Mouse (Mus musculus): ENCODE data around the gene Cpt1b.

Gene Cpt1b

DNA sequence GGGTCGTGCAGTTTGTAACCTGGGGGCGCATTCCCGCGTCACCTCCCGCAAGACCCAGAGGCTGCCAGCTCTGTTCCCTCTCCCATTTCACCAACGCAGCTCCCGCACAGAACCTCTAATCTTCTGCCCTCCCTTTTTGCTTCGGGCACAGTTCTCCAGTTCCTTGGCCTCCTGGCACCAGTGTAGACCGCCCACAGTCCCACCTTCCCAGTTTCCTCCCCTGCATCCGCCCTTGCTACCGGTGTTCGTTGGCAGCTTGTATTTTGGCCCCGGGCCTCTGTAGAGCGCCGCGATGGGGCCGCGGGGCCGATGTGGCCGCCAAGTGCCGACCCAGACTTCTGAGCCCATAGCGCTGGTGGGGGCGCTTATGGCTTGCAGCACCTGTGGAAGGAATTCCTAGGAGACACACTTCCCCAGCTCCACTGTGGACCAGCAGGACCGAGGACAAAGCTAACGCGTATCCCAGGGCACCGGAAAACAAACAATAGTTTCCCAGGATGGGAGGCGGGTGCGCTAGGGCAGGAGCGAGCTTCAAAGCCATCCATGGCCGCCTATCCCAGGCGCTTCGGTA, 46.7 kb downstream of the Cpt1b start, which contains the start of gene Odf3b:
Gene Odf3b (minus strand): TSS at position 452 of the 571 bp plus-strand sequence.
- no peak for DNase-seq (ENCODE audit: low spot score)

DNA sequence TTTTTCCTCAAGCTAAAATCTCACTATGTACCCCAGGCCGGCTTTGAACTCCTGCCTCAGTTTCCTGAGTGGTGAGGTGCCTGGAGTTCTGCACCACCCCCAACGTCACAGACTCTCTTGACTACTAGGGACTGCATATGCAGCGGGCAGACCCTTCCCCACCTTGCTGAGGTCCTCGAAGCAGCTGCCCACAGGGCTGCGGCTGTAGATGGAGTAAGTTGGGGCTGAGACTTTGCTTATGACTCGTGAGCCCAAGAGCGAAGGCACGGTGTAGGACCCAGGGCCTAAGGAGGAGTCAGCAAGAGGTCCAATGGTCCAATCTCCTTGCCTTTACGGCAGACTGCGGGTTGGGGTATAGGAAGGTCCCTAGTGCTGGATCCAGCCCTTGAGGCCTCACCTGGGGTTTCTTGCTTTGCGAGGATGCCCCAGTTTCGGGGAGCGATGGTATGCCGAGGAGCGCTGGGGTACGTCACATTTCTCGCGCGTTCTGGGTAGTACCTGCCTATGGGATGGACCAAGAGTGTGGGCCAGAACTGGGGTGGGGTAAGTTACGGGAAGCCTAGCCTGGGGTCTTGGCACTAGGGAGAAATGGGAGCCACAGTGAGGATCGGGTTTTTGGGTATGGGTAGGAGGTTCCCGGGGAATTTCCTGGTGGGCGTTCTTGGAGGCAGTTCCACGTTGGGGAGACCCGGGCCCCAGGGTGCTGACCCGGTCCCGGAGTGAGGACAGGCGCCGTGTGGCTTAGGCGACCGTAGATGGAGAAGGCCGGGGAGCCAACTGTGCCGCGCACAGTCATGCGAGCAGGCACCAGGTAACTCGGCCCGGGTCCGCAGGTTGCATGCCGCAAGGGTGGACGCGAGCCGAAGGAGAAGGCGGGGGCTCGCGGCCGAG, 47.5 kb downstream of the Cpt1b start:
- no peak for DNase-seq (ENCODE audit: low spot score)

DNA sequence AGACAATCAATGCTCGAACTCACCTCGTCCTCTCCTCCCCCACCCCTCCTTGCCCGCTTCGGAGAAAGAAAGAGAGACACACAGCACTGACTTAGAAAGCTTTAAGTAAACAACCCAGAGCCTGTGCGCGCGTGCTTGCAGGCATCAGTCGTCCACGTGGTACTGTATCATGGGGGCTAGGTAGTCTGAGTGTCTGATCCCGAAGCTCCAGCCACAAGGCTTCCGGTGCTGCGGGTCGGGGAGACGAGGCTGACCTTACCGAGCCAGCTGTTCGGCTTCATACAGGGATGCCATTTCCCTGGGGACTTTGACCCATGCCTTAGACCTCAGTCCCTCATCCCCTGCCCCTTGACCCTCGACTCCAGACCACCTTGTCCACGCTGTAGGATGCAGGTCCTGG, 48.3 kb downstream of the Cpt1b start:
- no peak for DNase-seq (ENCODE audit: low spot score)

DNA sequence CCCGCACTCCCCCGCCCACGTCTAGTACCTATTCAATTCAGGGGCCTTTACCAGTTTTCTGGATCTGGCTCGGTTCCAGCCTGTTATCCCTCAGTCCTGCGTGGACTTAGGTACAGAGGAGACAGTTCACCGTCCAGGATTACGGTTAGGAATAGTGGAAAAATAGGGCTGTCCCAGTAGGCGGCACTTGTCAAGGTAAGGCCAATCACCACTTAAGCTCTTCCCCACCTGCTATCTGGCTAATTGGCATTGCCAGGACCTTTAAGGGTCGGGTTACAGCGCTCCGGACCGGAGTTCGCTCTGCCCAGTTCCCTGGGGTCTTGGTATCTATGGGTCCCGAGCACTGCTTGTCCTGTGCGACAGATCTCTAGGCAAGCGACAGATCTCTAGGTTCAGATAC, 48.7 kb downstream of the Cpt1b start, which contains the start of gene Tymp:
Gene Tymp (minus strand): TSS at position 83 of the 400 bp plus-strand sequence.
- DNase-seq (ENCODE audit: low spot score): no peak

DNA sequence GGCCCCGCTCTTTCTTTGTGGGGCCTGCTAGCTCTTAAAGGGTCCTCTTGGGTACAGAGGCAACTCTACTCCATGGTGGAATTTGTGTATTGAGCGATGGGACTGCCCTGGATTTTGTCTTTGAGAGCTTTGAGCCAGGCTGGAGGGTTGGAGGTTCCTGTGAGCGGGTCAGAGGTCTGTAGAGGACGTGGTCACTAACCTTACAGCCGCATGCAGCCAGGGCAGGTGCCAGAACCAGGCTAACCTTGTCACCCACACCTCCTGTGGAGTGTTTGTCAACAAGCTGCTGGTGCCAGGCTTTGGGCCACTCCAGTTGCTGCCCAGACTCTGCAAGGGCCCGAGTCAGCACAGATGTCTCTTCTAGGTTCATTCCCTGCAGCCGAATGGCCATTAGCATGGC, 49.6 kb downstream of the Cpt1b start:
- DNase-seq (ENCODE audit: low spot score): no peak

DNA sequence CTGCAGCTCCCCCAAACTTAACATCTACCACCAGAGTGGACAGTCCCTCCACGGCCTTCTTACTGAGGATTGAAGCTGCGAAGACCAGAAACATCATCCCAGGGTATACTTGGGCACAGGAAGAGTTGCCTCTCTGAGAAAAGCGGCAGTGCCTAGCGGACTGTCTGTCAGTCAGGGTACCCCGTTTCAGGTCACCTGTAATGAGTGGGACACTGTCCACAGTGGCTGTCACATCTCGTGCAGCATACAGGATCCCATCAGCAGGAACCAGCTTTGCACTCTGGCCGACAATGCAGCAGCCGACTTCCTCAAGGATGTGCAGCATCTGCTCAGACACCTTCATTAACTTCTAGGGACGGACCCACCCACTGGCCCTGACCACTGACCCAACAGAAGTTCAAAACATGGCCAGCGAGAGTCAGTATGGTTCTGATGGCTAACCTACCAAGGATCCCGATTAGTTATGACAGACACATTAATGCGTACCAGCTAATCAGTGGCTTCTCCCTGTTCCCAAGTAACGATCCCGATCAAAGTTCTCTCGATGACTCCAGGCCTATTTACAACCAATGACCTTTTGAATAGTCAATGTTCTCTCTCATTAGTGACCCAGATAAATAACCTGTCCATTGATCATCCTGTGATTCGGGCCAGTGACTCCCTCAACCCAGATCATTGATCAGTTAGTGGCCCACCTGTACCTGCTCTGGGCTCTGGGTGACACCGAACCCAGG, 50.7 kb downstream of the Cpt1b start:
- DNase-seq (ENCODE audit: low spot score): no peak

DNA sequence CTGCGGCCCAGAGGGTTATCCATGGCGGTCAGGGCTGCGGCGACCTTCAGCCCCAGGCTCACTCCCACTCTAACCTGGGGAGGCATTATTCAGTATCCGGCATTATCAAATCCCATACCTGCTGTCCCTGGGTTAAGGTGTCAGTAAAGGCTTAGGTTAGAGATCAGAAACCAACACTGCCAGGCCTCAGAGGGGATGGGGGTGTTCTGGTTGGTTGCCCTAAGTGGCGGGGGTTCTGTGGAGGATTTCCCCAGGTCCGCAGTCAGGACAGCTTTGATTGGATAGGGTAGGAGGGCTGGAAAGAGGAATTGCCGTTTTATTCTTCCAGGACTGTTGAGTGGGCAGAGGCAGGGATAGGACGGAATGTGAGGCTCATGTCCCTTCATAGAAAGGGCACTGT, 51.3 kb downstream of the Cpt1b start:
- no peak for DNase-seq (ENCODE audit: low spot score)

DNA sequence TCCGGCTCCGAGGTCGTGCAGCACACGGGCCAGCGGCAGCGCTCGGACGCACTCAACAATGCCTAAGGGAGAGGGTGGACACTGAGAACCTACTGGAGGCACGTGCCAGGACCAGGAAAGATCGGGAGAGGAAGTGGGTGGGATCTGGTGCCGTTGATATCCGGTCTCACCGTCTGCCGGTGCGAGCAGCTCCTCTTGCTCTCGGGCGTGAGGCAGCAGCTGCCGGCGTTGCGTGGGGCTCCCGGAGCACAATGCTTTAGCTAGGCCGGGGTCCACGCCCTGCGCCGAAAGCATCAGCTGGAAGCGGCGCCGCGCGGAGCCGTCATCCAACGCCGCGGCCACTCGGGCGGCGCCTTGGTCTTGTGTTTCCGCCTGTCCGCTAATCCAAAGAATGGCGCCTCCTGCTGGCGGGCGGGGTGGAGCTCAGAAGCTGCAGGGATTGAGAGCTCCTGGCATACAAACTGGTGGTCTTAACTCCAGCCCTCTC, 51.9 kb downstream of the Cpt1b start, which contains the start of gene Sco2:
Gene Sco2 (minus strand): TSS at position 85 of the 487 bp plus-strand sequence.
- peak; percentile 94 for DNase-seq (ENCODE audit: low spot score)

DNA sequence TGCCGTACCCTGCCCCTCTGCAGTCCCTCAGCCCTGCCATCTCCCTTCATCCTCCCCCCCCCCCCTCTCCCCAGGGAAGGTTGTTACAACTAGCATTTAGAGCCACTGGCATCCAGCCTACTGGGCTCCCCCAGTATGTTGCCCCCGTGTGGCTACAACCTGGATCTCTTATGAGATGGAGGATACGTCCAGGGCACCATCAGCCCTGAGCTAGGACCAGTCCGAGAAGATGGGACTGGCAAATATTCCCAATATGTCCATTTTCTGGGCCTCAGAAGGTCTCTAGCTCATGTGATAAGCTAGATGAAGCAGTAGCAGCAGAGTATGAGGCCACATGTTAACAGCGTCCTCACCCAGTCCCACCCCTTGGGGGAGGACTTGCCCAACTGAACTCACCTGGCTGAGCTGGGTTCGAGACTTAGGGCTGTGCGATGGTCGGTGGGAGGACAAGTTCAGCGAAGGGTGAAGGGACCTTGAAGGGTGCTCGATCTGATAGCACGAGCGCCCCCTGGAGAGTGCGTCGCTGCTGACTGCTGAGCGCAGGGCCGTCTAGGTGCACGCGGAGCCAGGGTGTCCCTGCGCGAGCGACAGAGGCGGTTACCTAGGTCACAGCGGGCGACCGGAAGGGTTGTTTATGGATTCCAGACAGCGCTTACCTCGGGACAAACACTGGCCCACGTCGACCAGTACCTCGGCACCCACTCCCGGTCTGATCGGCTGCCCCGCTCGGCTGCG, 52.5 kb downstream of the Cpt1b start:
- DNase-seq (ENCODE audit: low spot score): peak; percentile 74

DNA sequence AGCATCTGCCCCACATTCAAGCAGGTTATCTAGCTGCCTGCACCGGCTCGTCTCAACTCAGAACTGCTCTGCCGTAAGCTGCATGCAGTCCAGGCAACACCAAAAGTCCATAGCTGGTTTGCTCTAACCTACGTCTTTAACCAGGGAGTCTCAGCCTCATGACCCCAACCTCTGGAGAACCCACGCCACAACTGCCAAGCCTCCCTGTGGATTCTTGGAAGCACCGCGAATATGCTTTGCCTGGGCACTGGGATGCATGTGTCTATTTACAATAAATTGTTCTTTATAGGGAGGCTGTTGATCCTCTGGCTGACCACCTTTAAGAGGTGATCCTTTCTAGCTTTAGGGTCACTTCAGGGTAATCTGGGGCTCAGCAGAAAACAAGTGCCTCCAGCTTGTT, 53.1 kb downstream of the Cpt1b start:
- no peak for DNase-seq (ENCODE audit: low spot score)

DNA sequence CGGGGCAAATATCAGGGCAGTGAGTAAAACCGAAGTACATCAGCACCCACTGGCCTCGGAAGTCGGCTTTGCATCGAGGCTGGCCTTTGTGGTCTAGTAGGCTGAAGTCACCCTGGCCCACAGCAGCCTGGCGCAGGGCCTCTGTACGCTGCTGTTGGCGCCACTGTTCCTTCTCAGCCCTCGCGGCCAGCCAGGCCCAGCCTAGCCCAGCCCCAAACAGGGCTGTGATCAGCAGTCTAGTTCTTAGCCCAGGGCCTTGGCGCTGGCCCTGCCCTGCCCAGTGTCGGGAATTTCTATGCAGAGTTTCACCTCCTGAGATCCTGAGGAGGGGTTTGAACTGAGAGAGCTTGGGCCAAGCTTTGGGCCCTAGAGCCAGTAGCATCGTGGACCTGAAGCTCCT, 53.6 kb downstream of the Cpt1b start:
- DNase-seq (ENCODE audit: low spot score): no peak
